Mouse (Mus musculus) C2C12 (cell line): ENCODE data around the gene 4933427D14Rik.

ENCODE experiments used
- CEBPB ChIP-seq: IDR thresholded peaks from one replicate; pipeline ENCODE4 v1.6.1; 2011; ENCODE audit warnings: low read depth, mild to moderate bottlenecking, control low read depth, moderate library complexity
- CTCF ChIP-seq: IDR thresholded peaks from one replicate; pipeline ENCODE4 v1.5.1; 2011; ENCODE audit not compliant: control insufficient read depth, insufficient read depth, insufficient read length
- MAX ChIP-seq: IDR thresholded peaks from one replicate; pipeline ENCODE4 v1.6.1; 2011; ENCODE audit warnings: mild to moderate bottlenecking, control low read depth
- MYOD1 ChIP-seq: IDR thresholded peaks from one replicate; pipeline ENCODE4 v1.6.1; 2011; ENCODE audit warnings: low read depth; ENCODE audit not compliant: control insufficient read depth, insufficient read length
- MYOG ChIP-seq: IDR thresholded peaks from one replicate; pipeline ENCODE4 v1.6.1; 2011; ENCODE audit not compliant: control insufficient read depth, insufficient read length; ENCODE audit errors: extremely low read depth
- USF1 ChIP-seq: IDR thresholded peaks from one replicate; pipeline ENCODE4 v1.6.1; 2011; ENCODE audit warnings: low read depth, mild to moderate bottlenecking, control low read depth, moderate library complexity

DNA sequence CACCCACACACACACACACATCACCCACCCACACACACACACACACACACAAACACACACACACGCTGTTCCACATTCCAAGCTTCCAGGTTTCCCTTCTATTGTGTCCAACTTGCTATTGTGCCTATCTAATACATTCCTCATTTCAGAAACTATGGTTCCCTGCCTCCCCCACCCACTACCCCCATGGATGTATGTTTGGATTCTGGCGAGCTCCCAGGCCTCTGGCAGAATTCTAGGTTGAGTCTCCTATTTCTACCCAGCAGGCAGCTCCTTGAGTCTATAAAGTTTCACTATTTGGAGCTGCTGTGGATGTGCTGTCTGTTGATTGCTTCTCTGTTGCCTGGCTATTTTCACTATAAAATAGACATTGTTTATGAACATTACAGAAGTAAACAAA, 50.6 kb downstream of the 4933427D14Rik start:
- TF ChIP-seq CTCF: no peak
- TF ChIP-seq CEBPB: no peak
- no peak for TF ChIP-seq USF1
- TF ChIP-seq MAX: no peak
- no peak for TF ChIP-seq MYOG
- no peak for TF ChIP-seq MYOD1
